Mouse (Mus musculus) c-Kit-positive CD71-negative TER-119-negative erythroid progenitor cells, embryonic 14.5 days (primary cell): Measurements from ENCODE around the gene Vamp2.

Experiments used
- DNase-seq: peaks from one replicate; pipeline ENCODE4 v3.0.0-alpha.2; 2013; ENCODE audit warnings: low read depth

The Vamp2 gene

DNA sequence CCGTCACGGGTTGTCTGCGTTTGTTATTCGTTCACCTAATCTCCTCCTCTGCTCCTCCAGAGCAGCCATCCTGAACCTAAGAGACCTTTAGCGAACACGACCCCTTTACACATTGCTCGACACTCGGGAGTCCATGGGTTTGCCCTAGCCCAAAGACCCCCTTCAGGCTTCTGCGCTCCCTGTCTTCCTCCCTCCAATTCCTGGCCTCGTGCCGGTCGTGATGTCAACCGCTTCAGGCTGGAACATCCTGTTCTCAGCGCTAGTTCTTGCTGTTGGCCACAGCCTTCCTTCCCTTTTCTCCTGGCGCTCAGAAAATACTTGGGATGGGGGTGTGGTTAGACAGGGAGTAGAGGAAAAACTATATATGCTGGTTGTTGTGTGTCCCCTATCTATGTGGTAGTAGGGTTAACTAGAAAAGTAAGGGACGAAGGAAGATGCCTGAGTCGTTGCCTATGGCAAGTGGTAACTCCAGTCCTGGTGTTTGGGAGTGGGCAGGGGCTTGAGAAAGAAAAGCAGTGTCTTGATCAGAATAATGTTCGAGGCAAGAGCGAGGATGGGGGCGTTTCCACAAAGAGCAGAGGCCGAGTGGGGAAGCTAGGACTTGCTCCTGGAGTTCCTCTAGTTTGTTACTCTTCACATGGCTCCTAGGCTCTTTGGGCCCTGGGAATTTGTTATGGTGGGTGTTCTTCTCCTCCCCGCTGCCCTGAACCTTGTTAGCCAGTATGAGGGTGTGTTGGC, 11.1 kb downstream of the Vamp2 start:
- DNase-seq, result no peak

DNA sequence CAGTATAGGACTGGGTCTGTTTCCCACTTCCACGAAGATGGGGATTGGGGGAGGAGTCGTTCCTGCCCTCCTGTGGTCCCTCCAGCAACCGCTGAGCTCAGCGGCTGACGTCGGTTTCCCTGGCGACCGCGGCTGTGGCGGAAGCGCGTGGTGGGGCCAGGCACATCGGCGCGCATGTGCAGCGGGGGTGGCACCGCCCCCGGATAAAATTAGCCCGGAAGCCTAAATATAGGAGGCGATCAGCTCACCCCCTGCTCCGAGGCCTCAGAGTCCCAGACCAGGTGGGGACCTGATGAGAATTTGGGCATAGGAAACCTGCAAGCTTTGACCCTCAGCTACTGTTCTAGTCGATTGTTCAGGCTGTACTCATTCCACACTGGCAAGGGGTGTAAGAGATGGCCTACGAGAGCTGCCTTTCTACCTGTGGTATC, 11.6 kb downstream of the Vamp2 start:
- DNase-seq, result peak; percentile 84

DNA sequence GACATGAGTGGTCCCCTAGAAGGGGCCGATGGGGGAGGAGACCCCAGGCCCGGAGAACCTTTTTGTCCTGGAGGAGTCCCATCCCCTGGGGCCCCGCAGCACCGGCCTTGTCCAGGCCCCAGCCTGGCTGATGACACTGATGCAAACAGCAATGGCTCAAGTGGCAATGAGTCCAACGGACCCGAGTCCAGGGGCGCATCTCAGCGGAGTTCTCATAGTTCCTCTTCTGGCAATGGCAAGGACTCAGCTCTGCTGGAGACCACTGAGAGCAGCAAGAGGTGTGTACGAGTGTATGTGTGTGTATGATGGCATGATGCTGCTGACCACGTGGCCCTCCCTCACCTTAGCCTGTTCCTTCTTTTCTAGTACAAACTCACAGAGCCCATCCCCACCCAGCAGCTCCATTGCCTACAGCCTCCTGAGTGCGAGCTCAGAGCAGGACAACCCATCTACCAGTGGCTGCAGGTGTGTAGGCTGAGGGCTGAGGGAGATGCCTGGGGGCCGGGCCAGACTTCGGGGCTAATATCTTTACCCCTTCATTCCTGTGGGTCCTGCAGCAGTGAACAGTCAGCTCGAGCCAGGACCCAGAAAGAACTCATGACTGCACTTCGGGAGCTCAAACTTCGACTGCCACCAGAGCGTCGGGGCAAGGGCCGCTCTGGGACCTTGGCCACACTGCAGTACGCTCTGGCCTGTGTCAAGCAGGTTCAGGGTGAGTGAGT, 12.5 kb downstream of the Vamp2 start:
- no peak for DNase-seq

DNA sequence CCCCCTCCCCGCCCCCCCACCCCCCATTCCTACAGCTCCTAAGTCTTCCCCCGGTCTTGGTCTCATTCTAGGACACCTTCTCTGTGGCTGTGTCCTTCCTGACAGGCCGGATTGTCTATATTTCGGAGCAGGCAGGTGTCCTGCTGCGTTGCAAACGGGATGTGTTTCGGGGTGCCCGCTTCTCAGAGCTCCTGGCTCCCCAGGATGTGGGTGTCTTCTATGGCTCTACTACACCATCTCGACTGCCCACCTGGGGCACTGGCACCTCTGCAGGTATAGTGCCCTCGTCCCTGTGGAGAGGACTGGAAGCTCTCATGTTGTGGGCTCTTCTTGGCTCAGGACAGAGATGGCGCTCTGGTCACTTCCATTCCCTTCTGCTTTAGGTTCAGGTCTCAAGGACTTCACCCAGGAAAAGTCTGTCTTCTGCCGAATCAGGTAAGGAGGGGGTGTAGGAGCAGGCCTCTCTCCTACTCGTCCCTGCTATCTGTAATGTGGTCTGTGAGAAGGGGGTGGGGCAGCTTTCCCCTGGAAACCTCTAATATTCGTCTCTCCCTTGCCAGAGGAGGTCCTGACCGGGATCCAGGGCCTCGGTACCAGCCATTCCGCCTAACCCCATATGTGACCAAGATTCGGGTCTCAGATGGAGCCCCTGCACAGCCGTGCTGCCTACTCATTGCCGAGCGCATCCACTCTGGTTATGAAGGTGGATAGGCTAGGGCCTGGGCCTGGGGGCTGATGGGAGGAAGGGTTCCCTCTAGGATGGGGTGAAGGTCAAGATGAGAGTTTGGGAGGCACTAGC, 13.5 kb downstream of the Vamp2 start:
- DNase-seq, result no peak

DNA sequence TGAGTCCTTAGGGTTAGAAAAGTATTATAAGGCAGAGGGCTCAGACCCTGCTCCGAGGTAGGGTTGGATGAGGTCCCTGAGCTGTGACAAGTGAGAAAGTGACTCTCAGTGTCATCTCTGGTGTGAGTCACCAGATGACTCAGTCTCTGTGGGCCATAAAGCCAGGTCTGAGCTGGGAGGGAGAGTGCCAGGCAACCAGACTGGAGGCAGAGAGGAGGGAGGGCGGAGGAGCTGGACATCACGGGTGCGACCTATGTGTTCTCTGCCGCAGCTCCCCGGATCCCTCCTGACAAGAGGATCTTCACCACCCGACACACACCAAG, 14.1 kb downstream of the Vamp2 start:
- no peak for DNase-seq

DNA sequence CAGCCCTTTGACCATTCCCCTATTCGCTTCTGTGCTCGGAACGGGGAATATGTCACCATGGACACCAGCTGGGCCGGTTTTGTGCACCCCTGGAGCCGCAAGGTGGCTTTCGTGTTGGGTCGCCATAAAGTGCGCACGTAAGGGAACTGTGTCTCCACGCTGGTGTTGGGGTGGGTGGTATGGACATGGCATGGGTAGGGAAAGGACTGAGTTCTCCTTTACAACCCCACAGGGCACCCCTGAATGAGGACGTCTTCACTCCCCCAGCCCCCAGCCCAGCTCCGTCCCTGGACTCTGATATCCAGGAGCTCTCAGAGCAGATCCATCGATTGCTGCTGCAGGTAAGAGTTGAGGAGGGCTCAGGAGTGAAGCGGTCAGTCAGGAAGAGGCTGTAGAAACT, 14.8 kb downstream of the Vamp2 start:
- DNase-seq, result no peak

DNA sequence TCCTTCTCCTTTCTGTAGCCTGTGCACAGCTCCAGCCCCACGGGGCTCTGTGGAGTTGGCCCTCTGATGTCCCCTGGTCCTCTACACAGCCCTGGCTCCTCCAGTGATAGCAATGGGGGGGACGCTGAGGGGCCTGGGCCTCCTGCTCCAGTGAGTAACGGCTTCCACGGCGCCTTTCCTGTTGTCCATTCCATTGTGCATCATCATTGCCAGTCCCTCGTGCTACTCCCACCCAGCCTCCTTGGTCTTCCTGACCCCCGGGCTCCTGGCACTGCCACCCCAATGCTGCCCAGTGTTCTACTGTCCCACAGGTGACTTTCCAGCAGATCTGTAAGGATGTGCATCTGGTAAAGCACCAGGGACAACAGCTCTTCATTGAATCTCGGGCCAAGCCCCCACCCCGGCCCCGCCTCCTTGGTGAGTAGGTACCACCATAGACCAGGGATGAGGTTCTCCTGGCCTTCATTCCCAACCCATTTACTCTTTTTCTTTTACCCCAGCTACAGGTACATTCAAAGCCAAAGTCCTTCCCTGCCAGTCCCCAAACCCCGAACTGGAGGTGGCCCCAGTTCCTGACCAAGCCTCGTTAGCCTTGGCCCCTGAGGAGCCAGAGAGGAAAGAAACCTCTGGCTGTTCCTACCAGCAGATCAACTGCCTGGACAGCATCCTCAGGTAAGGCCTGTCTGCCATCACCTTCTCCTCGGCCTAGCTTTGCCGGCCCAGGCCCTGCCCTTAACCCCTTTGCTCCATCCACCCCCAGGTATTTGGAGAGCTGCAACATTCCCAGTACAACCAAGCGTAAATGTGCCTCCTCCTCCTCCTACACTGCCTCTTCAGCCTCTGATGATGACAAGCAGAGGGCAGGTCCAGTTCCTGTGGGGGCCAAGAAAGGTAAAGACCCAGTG, 15.5 kb downstream of the Vamp2 start:
- DNase-seq, result no peak

DNA sequence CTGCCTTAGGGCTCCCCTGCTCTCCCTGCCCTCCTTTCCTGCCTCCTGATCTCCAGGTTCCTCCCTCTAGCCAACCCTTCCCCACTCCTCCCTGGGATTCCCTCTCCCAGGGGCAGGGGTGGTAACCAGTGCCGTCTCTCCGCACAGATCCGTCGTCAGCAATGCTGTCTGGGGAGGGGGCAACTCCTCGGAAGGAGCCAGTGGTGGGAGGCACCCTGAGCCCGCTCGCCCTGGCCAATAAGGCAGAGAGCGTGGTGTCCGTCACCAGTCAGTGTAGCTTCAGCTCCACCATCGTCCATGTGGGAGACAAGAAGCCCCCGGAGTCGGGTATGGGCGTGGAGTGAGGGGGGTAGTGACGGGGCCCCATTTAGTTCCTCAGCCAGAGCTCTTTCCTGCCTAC, 16.2 kb downstream of the Vamp2 start:
- no peak for DNase-seq

DNA sequence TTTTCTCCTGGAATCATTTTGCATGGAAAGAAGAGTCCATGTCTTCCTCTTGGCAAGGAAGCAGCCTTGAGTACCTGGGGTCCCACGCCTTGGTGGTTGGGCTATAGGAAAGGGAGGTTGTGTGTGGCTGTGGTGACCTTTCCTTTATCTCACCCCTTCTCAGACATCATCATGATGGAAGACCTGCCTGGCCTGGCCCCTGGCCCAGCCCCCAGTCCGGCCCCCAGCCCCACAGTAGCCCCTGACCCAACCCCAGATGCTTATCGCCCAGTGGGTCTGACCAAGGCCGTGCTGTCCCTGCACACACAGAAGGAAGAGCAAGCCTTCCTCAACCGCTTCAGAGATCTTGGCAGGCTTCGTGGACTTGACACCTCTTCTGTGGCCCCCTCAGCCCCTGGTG, 16.9 kb downstream of the Vamp2 start:
- no peak for DNase-seq

DNA sequence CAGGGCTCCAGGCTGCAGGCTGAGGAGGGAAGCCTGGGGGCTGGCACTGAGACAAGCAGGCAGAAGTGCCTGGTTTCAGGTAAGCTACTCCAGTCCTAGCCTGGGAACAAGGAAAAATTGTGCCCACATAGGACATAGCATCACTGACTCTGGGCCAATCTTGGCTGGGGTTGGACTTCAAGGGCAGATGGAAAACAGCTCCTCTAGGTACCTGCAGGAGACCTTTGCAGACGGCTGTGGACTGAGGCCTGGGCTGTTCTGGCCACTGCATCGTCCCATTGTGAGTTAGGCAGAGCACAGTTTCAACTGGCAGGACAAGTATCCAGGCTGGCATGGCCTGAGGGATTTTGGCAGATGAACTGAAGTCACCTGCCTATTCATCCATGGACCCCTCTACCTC, 17.5 kb downstream of the Vamp2 start:
- no peak for DNase-seq

DNA sequence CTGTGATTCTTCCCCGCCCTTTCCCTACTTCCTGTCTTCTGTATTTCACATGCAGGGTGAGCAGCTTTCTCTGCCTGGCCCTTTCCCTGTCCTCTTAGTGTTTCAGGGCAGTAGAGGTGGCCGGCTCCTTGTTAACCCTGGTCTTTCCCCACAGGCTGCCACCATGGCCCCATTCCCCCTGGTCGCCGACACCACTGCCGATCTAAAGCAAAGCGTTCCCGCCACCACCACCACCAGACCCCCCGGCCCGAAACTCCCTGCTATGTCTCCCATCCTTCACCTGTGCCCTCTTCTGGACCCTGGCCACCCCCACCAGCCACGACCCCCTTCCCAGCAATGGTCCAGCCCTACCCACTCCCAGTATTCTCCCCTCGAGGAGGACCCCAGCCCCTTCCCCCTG, 18.0 kb downstream of the Vamp2 start:
- DNase-seq, result no peak

DNA sequence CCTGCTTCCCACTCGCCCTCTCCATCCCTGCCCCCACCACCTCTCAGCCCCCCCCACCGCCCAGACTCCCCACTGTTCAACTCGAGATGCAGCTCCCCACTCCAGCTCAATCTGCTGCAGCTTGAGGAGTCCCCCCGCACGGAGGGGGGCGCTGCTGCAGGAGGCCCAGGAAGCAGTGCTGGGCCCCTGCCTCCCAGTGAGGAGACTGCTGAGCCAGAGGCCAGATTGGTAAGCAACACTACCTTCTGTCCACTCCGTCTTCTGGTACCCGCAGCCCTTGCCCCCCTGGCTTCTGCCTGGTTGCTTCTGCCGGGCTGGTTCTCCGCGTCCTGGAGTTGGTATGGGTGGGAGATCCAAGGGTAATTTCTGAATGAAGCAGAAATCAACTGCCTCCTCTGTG, 18.6 kb downstream of the Vamp2 start:
- DNase-seq, result no peak

DNA sequence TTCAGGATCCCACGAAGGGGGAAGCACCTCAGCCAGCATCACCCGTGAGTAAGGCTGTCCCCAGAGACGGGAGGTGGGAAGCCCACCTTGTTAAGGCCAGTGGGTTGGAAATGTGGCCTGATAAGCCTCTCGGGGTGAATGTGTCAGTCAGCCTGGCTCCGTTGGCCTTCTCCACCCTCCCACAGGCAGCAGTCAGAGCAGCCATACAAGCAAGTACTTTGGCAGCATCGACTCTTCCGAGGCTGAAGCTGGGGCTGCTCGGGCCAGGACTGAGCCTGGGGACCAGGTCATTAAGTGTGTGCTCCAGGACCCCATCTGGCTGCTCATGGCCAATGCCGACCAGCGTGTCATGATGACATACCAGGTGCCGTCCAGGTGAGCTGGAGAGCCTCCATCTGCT, 19.4 kb downstream of the Vamp2 start:
- no peak for DNase-seq

DNA sequence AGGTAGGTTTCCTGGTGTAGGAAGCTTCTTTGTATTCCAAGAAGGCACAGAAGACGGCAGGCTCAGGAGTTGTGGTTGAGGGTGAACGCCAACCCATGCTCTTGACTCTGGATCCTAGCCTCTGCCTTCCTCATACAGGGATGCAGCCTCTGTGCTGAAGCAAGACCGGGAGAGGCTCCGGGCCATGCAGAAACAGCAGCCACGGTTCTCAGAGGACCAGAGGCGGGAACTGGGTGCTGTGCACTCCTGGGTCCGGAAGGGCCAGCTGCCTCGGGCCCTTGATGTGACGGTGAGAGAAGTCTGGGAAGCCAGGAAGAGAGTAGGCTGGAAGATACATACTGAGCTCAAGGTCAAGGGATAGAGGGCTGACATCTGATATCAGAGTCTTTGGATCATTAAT, 19.9 kb downstream of the Vamp2 start:
- DNase-seq, result no peak

DNA sequence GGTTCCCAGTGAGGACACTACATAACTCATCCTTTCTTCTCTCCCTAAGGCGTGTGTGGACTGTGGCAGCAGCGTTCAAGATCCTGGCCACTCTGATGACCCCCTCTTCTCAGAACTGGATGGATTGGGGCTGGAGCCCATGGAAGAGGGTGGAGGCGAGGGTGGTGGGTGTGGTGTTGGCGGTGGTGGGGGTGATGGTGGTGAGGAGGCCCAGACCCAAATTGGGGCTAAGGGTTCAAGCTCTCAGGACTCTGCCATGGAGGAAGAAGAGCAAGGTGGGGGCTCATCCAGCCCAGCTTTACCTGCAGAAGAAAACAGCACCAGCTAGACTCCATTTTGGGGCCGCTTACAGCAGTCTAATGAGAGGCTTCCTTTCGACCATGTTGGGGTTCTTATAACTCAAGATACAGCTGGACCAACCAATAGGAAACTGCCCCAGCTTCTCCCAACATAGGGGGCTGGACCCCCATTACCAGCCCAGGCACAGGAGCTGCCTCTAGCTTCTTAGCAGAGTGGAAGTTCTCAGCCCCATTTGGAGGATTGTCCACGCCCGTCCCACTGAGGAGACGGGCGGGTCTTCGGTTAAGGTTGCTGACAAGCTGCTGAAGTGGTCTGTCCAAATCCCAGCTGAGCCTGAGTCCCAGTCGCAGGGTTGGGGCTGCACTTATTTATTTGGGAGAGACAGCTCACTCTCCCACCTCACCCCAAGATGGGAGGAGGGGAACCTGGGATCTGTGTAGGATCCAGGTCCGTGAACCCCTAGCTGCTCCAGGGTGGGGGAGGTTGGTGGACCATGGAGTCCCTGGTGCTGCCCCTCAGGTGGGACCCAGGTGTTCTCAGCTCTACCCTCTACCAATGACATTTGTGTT, 21.0 kb downstream of the Vamp2 start:
- no peak for DNase-seq

DNA sequence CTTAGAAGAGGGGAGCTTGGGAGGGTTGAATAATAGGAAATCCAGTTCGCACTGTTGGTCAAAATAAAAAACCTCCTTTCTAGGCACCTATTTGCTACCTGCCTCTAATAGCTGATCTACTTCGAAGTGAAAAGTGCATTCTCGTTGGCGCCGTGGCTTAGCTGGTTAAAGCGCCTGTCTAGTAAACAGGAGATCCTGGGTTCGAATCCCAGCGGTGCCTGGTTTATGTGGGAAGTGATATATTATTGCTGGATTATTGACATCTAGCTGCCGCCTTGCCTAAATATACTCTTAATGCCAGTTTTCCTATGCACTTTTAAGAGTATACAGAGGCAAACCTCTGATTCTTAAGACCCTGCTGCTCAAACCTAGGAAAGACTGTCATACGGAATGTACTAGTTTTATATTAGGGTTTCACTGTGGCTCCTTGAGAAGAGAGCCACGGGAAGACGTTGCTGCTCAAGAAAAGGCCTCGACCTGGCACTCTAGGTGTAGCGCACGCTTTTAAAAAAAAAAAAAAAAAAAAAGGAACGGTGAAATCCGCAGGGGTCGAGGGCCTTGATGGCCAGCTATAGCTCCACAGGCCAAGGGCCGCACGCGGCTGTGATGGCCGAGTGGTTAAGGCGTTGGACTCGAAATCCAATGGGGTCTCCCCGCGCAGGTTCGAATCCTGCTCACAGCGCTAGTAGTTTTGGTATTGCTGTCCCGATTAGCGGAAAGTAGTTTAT, 22.2 kb downstream of the Vamp2 start:
- DNase-seq, result peak; percentile 85

DNA sequence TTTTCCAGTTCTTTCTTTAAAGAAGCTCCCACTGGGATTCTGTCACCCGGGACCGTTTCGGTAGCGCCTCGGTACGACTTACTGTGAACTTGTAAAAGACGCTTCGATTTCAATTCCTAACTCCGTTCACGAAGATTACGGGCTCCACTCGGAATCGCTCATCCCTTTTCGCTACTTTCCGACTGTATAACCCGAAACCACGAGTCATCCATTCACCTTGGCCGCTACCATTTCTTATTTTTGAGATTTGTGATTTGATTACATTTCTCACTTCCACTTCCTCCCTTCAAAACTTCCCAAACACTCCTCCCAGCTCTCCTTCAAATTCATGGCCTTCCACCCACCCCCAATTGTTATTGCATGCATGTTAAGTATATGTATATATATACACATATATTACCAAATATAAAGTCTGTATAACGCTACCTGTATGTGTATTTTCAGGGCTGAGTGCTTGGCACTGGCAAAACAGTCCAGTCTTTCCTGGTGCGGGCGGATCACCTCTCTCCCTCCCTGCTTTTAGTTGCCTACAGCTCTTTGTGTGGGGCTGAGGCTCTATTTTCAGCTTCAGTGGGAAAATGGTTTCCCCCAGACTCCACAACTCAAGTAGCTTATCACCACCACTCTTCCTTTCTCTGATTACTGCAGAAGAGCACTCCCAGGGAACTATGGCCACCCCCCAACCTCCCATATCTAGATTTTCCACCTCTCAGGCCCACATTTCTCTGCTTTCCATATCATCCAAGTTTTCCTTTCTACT, 22.9 kb downstream of the Vamp2 start:
- no peak for DNase-seq

DNA sequence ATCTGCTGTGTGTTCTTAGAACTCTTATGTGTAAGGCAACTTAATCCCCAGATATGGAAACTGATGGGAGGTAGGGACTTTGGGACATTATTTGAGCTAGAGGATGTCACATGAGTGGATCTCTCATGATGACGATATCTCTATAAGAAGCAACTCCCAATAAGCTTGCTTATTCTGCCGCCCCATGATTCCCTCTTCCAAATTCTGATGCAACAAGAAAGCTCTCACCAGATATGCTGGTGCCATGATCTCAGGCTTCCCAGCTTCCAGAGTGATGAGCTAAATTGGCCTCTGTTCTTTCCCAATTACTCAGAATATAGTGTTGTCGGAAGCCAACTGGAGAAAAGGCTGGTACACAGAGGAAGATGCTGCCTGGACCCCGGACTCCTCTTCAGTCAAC, 23.6 kb downstream of the Vamp2 start:
- DNase-seq, result no peak

DNA sequence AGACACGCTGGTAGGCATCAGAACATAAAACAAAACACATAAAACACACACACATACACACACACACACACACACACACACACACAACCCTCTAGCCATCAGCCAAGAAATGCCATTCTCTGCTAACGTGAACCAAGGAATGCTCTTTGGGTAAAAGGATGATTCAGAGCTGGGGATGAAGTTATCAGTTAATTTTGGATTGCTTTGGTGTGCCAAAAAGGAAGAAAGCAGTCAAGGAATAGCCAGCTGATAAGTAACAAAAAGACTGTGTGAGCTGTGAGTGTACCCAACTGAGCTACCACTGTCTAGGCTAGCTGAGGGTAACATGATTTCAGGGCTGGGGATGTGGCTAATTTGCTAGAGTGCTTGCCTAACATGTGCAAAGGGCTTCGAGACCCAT, 25.7 kb downstream of the Vamp2 start:
- no peak for DNase-seq

DNA sequence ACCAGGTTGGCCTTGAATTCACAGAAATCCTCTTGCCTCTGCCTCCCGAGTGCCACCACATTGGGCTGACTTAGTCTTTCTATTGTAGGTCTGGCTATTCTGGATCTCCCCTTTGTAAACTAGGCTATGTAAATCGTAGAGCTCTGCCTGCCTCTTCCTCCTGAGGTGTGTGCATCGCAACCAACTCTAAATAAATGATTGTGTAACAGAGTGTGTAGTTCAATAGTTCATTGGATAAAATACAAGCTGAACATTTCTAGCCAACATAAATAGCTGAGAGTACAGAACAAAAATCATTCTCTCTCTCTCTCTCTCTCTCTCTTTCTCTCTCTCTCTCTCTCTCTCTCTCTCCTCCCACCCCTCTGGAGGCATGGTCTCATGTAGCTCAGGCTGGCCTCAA, 26.3 kb downstream of the Vamp2 start:
- DNase-seq, result no peak
